Mouse (Mus musculus) forebrain, postnatal 0 days (tissue): Measurements from ENCODE around the gene Fbxl14. TPM values are rescaled to one million over a fixed set of nuclear protein-coding genes. Genes with fewer than 3 reads are reported as not detected.
A peak's percentile ranks its signal among the peaks of the same experiment; 100 is the strongest.

ENCODE experiments used
- ATAC-seq: fragments of 200-750 bp; cut with Nextera tagmentation; 2 replicates; pipeline ENCODE4 v1.8.0; 2017; ENCODE audit warnings: mild to moderate bottlenecking, moderate library complexity
- DNase-seq: peaks from one replicate; pipeline ENCODE4 v3.0.0-alpha.2; 2015
- H3K27ac ChIP-seq: fragments of 300-500 bp; sonication (generic); 2 replicates; pipeline ENCODE4 v1.5.1; 2014; ENCODE audit warnings: low read depth, mild to moderate bottlenecking, antibody characterized with exemption, low read length, moderate library complexity, mixed read lengths
- H3K27me3 ChIP-seq: fragments of 300-500 bp; sonication (generic); 2 replicates; pipeline ENCODE4 v1.6.1; 2014; ENCODE audit warnings: mild to moderate bottlenecking, low read length, mixed read lengths; ENCODE audit not compliant: insufficient read depth
- H3K36me3 ChIP-seq: fragments of 300-500 bp; sonication (generic); 2 replicates; pipeline ENCODE4 v1.6.1; 2014; ENCODE audit warnings: mild to moderate bottlenecking, moderate library complexity; ENCODE audit not compliant: insufficient read depth
- H3K4me1 ChIP-seq: fragments of 300-500 bp; sonication (generic); 2 replicates; pipeline ENCODE4 v1.6.1; 2014; ENCODE audit warnings: antibody characterized with exemption; ENCODE audit not compliant: insufficient read depth
- H3K4me2 ChIP-seq: fragments of 300-500 bp; sonication (generic); 2 replicates; pipeline ENCODE4 v1.6.1; 2014; ENCODE audit warnings: low read depth, mild to moderate bottlenecking, moderate library complexity
- H3K4me3 ChIP-seq: fragments of 300-500 bp; sonication (generic); 2 replicates; pipeline ENCODE4 v1.5.1; 2014; ENCODE audit warnings: low read depth, low read length, mixed read lengths
- H3K9ac ChIP-seq: fragments of 300-500 bp; sonication (generic); 2 replicates; pipeline ENCODE4 v1.6.1; 2014; ENCODE audit warnings: mild to moderate bottlenecking
- H3K9me3 ChIP-seq: fragments of 300-500 bp; sonication (generic); 2 replicates; pipeline ENCODE4 v1.6.1; 2016; ENCODE audit warnings: low read length
- CTCF ChIP-seq: sonication (generic); IDR thresholded peaks from 2 replicates; pipeline ENCODE4 v1.5.1; 2016; ENCODE audit warnings: antibody characterized with exemption, control low read depth, low read depth
- WGBS: fragments of 180-500 bp; shearing (Covaris S2); extraction: QIAGEN DNeasy Blood & Tissue Kit; methylation state at CpG from one replicate; pipeline ENCODE4 v1.1.7; 2014; 5-methylcytosine and 5-hydroxymethylcytosine counted together
- polyA plus RNA-seq: library from polyadenylated mRNA; unstranded; fragments of >200 nt; fragmentation: Nextera tagmentation; extraction: Ambion mirVana; gene quantifications from 2 replicates; pipeline ENCODE4 v1.2.1, GENCODE M21; 2015
- total RNA-seq: library from RNA; depleted of rRNA; stranded (reverse); fragments of >200 nt; gene quantifications from 2 replicates; pipeline ENCODE4 v1.2.3, GENCODE M21; 2014

The Fbxl14 gene
- total and polyA plus RNA-seq, 2 experiments from 2014 or later = 1.9 to 54.5 TPM

DNA sequence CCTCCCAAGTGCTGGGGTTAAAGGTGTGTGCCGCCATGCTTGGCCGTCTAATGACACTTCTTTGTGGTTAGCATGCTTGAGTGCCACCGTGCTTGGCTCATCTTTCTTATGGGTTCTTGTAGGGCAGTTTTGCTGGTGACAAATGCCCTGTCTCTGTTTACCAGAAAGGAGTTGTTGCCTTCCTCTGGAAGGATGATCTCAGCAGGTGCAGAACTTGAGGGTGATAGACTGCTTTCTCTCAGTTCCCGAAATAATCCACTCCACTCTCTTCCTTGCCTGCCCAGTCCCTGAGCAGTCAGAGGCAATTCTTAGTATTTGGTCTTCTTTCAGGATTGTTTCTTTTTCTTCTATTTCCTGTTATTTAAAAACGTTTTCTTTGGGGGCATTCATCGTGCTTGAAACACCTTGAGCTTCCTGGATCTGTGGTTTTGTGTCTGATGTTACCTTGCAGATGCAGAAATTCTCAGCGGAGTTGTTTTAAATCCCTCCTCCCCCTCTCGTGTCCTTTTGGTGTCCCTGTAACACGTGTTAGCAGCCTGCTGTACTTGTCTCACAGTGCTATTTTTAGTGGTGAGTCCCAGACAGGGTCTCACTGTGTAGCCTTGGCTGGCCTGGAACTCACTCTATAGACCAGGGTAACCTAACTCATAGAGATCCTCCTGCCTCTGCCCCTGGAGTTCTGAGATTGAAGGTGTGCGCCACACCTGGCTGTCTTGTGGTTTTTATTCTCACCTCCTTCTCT lies 29.3 kb downstream of the Fbxl14 start:
- no peaks in the 10 kb centered on the region for H3K27me3 ChIP-seq
- H3K27ac ChIP-seq = no peak overlapping the region
- H3K4me3 ChIP-seq = no peak overlapping the region
- no peak overlapping the region for H3K4me2 ChIP-seq
- no peaks in the 10 kb centered on the region for H3K36me3 ChIP-seq
- ATAC-seq (no peak), DNase-seq (no peak)
- H3K9ac ChIP-seq = no peak overlapping the region
- WGBS = 80% methylated on average over 10 of the region's 10 CpGs
- H3K4me1 ChIP-seq = no peaks in the 10 kb centered on the region
- no peaks in the 10 kb centered on the region for H3K9me3 ChIP-seq
- no peak for TF ChIP-seq CTCF

DNA sequence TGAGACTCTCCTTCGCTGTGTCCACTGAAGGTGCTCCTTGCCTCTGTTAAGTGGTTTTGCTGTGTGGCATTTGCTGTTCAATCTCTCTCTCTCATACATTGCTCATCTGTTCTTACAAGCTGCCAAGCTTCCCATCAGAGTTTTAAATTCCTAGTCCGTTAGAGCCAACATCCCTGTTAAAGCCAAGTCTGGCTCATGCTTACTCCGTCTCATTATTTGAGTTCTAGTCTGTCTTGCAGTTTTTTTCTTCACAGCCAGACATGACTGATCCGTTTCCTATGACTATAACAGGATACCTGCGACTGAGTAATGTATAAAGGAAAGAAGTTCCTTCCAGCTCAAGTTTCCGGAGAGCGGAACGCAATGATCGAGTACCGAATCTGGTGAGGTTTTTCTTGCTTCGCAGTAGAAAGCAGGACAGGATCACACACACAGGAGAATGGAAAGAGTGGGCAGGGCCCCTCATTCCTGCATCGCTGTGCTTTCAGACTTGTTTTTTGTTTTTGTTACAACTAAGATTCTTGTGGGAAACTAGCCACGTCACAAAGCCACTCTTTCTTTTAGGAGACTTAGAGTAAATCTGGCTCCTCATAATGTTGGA lies 30.1 kb downstream of the Fbxl14 start:
- H3K4me2 ChIP-seq = no peak overlapping the region
- H3K36me3 ChIP-seq = no peaks in the 10 kb centered on the region
- H3K9ac ChIP-seq = no peak overlapping the region
- H3K4me1 ChIP-seq = no peaks in the 10 kb centered on the region
- TF ChIP-seq CTCF = no peak
- H3K9me3 ChIP-seq = no peaks in the 10 kb centered on the region
- ATAC-seq = peak; percentile 48; the same call in 1 of the 2 replicates
- 73% methylated on average over 13 of the region's 13 CpGs for WGBS
- H3K27me3 ChIP-seq = no peaks in the 10 kb centered on the region
- no peak overlapping the region for H3K27ac ChIP-seq
- no peak overlapping the region for H3K4me3 ChIP-seq
- peak; percentile 26 for DNase-seq

DNA sequence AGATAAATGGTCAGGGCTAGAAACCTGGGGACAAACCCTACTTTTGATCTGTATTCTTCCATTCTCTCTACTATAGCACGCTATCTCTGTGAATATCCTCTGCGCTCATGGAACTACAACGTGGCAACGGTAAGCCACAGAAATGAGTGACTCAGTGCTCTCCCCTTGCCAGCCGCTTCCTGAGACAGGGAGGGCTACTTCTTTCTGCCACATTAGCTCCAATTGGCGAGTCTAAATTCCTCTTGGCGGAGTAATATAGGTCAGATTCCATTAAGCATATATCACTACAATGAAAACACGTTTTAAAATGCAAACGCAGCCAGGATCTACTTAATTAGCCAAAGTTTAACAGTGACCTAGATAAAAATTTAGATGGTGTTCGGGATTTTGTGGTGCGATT lies 33.2 kb downstream of the Fbxl14 start:
- ATAC-seq = no peak
- Histone ChIP-seq H3K4me3 (no peak overlapping the region), H3K27ac (no peak overlapping the region), H3K9me3 (no peaks in the 10 kb centered on the region), H3K4me2 (no peak overlapping the region), H3K9ac (no peak overlapping the region), H3K4me1 (no peaks in the 10 kb centered on the region), H3K27me3 (no peaks in the 10 kb centered on the region), H3K36me3 (no peaks in the 10 kb centered on the region)
- WGBS = 60% methylated on average over 11 of the region's 11 CpGs
- DNase-seq = no peak
- no peak for TF ChIP-seq CTCF

- H3K36me3 ChIP-seq = no peaks in the 10 kb centered on the region
- H3K4me2 ChIP-seq = no peak overlapping the region
- H3K27ac ChIP-seq = no peak overlapping the region
- no peaks in the 10 kb centered on the region for H3K4me1 ChIP-seq
- 68% methylated on average over 5 of the region's 5 CpGs for WGBS
- DNase-seq (no peak), ATAC-seq (no peak)
- H3K9me3 ChIP-seq = no peaks in the 10 kb centered on the region
- H3K4me3 ChIP-seq = no peak overlapping the region
- no peak for TF ChIP-seq CTCF
- no peaks in the 10 kb centered on the region for H3K27me3 ChIP-seq
- H3K9ac ChIP-seq = no peak overlapping the region
Measured at GRCm38 (mm10) chr6:119513452-119513851, 34.0 kb downstream of the Fbxl14 start.

DNA sequence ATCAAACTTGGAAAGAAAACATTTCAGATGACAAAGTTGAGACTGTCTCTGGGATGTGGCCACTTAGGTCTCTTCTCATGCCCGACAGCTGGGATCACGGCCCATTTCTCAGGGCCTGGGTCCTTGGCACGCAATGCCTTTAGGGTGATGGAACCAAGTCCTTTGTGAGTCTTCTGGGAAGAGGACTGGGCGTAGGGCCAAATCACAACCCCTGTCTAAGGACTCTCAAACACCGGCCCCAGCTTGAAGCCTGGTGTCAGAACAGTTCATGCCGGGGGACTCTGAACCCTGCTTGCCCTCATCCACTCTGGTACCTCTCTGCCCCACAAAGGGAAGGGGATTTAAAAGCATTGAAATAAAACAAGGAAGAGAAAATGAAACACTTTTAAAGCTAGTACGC lies 34.6 kb downstream of the Fbxl14 start:
- H3K4me1 ChIP-seq = no peaks in the 10 kb centered on the region
- no peaks in the 10 kb centered on the region for H3K36me3 ChIP-seq
- 35% methylated on average over 7 of the region's 7 CpGs for WGBS
- H3K27ac ChIP-seq = no peak overlapping the region
- no peak overlapping the region for H3K9ac ChIP-seq
- no peak for TF ChIP-seq CTCF
- no peaks in the 10 kb centered on the region for H3K27me3 ChIP-seq
- no peaks in the 10 kb centered on the region for H3K9me3 ChIP-seq
- peak; percentile 12; the same call in 1 of the 2 replicates for ATAC-seq
- H3K4me3 ChIP-seq = no peak overlapping the region
- no peak overlapping the region for H3K4me2 ChIP-seq
- DNase-seq = no peak

- Histone ChIP-seq H3K27me3 (no peaks in the 10 kb centered on the region), H3K4me2 (no peak overlapping the region), H3K27ac (no peak overlapping the region), H3K4me3 (no peak overlapping the region), H3K36me3 (no peaks in the 10 kb centered on the region), H3K9me3 (no peaks in the 10 kb centered on the region), H3K9ac (no peak overlapping the region), H3K4me1 (no peaks in the 10 kb centered on the region)
- WGBS = 33% methylated on average over 9 of the region's 9 CpGs
- ATAC-seq = no peak
- TF ChIP-seq CTCF = no peak
- DNase-seq = no peak
Measured at GRCm38 (mm10) chr6:119520731-119521130, 41.3 kb downstream of the Fbxl14 start.

DNA sequence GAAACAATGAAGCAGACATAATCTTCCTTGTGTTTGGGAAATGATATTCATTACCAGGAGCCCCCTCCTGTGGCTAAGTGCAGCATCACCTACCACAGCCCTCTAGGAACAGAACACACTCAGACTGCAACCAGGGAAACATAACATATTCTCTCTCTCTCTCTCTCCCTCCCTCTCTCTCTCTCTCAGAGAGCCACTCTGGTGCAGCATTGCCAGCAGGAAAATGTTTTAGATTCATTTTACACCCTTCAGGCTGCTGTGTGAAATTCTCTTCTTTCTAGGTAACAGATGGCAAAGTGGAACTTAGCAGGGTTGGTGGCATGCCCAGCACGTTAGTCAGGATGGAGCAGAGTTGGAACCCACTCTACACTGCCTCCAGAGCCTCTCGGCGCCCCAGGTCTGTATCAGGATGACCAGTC lies 42.0 kb downstream of the Fbxl14 start:
- ATAC-seq (peak; percentile 92), DNase-seq (peak; percentile 71)
- Histone ChIP-seq H3K27me3 (no peaks in the 10 kb centered on the region), H3K4me1 (no peaks in the 10 kb centered on the region), H3K4me3 (no peak overlapping the region), H3K9ac (no peak overlapping the region), H3K27ac (peak overlapping the region; percentile 57; the same call in 1 of the 2 replicates), H3K9me3 (no peaks in the 10 kb centered on the region), H3K4me2 (no peak overlapping the region; the same call in 1 of the 2 replicates), H3K36me3 (no peaks in the 10 kb centered on the region)
- TF ChIP-seq CTCF = peak; percentile 38
- WGBS = 49% methylated on average over 3 of the region's 3 CpGs
